Mouse (Mus musculus) lung, embryonic 15.5 days (tissue): ENCODE results near the gene Apela. TPM values are rescaled to one million over a fixed set of nuclear protein-coding genes. Genes with fewer than 3 reads are reported as not detected.
"Not testable (repeated sequence)": the region's sequence is repeated elsewhere in the genome, so short reads cannot be mapped to it uniquely, and the experiment has no call there.

ENCODE experiments used
- ATAC-seq: fragments of 200-750 bp; cut with Nextera tagmentation; 2 replicates; pipeline ENCODE4 v1.8.0; 2017; ENCODE audit warnings: moderate number of reproducible peaks, borderline replicate concordance; ENCODE audit not compliant: low FRiP score, low TSS enrichment; ENCODE audit errors: extremely low read depth
- H3K27ac ChIP-seq: fragments of 300-500 bp; sonication (generic); 2 replicates; pipeline ENCODE4 v1.5.1; 2015; ENCODE audit warnings: moderate library complexity, mild to moderate bottlenecking, inconsistent platforms
- H3K27me3 ChIP-seq: fragments of 300-500 bp; sonication (generic); 2 replicates; pipeline ENCODE4 v1.6.1; 2015; ENCODE audit warnings: inconsistent platforms
- H3K36me3 ChIP-seq: fragments of 300-500 bp; sonication (generic); 2 replicates; pipeline ENCODE4 v1.6.1; 2015; ENCODE audit warnings: inconsistent platforms
- H3K4me1 ChIP-seq: fragments of 300-500 bp; sonication (generic); 2 replicates; pipeline ENCODE4 v1.6.1; 2015; ENCODE audit warnings: inconsistent platforms
- H3K4me2 ChIP-seq: fragments of 300-500 bp; sonication (generic); 2 replicates; pipeline ENCODE4 v1.6.1; 2015; ENCODE audit warnings: inconsistent platforms, mild to moderate bottlenecking, moderate library complexity
- H3K4me3 ChIP-seq: fragments of 300-500 bp; sonication (generic); 2 replicates; pipeline ENCODE4 v1.5.1; 2015; ENCODE audit warnings: mild to moderate bottlenecking, inconsistent platforms
- H3K9ac ChIP-seq: fragments of 300-500 bp; sonication (generic); 2 replicates; pipeline ENCODE4 v1.6.1; 2015; ENCODE audit warnings: inconsistent platforms
- H3K9me3 ChIP-seq: fragments of 300-500 bp; sonication (generic); 2 replicates; pipeline ENCODE4 v1.6.1; 2016; ENCODE audit warnings: inconsistent platforms
- WGBS: fragments of 180-500 bp; shearing (Covaris S2); methylation state at CpG from one replicate; pipeline ENCODE4 v1.1.7; 2015; 5-methylcytosine and 5-hydroxymethylcytosine counted together
- polyA plus RNA-seq: library from polyadenylated mRNA; unstranded; fragments of >200 nt; fragmentation: Nextera tagmentation; extraction: Ambion mirVana; gene quantifications from 2 replicates; pipeline ENCODE4 v1.2.1, GENCODE M21; 2015

The Apela gene
- polyA plus RNA-seq, 1 experiment from 2014 or later = 0.90 TPM

DNA sequence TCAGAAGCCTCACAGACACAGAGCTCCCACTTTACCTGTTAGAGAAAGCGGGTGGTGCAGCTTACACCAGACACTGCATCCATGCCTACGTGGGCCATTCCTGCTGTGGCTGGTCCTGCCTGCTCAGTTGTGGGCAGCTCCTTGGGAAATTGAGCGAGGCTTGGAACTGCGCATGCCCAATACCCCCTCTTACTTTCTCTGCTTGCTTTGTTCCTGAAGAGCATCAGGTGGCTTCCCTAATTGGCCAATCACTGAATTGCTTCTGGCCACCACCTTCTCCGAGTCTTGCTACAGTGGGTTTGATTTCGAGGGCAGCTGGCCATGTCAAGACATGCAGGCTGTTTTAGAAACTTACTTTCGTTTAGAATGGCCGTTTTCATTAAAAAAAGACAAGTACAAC is 18.7 kb downstream of the Apela start, which contains the start of the genes Trim61 and Trim60:
Trim61 (minus strand) TSS at position 101 of the 400 bp plus-strand sequence.
Trim60 (minus strand) TSS at position 162 of the 400 bp plus-strand sequence.
- Histone ChIP-seq H3K4me1 (no peaks in the 10 kb centered on the region), H3K27ac (no peak within 1 kb of the TSS), H3K27me3 (no peaks in the 10 kb centered on the region), H3K4me2 (no peak within 1 kb of the TSS), H3K4me3 (no peak within 1 kb of the TSS), H3K9ac (no peak within 1 kb of the TSS), H3K36me3 (no peaks in the 10 kb centered on the region), H3K9me3 (no peaks in the 10 kb centered on the region)
- WGBS = 86% methylated on average over 8 of the region's 8 CpGs
- no peak for ATAC-seq

DNA sequence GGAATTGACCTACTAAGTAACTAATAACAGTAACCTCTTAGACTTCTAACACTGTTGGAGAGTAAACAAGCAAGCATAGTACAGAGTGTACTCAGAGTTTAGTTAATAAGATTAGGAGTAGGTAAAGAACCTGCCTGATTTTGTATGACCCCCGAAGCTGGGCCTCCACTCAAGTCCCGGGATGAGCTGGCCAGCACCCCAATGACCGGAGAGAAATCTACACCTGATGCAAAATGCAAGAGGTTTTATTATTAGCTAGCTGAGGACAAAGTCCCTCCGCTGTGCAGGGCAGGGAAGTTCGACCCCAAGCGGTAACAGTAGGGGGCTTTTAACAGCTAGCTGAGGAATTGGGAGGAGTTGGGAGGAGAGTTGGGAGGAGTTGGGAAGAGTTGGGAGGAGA is 29.5 kb downstream of the Apela start:
- WGBS = 76% methylated on average over 6 of the region's 6 CpGs
- H3K4me3 ChIP-seq, H3K9ac ChIP-seq: not testable (repeated sequence)

DNA sequence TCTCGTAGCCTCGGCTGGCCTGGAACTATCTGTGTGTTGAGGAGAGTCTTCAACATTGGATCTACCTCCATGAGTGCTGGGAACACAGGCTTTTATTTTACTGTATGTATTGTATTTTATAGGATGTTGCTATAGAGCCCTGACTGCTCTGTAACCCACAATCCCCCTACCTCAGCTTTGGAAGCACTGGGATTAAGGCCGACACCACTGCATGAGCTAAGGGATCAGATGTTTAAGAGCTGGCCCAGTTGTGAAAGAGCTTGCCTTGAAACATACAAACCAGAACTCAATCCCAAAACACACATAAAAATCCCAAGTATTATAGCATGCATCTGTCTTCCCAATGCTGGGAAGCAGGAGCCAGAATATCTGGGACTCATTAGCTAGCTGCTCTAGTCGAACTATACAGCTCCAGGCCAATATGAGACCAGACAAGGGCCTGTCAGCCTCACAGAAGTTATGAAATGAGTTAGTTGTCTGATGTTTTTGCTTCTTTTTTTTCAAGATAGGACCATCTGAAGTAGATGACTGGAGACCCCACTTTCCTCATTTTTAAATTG is 38.2 kb downstream of the Apela start:
- Histone ChIP-seq H3K27me3 (no peaks in the 10 kb centered on the region), H3K9ac (no peak overlapping the region), H3K4me1 (no peaks in the 10 kb centered on the region), H3K27ac (no peak overlapping the region), H3K36me3 (no peaks in the 10 kb centered on the region), H3K4me3 (no peak overlapping the region), H3K4me2 (no peak overlapping the region), H3K9me3 (no peaks in the 10 kb centered on the region)
- 84% methylated on average over 4 of the region's 4 CpGs for WGBS
- ATAC-seq = no peak

More for the DNA sequence above, 29.5 kb downstream of the Apela start:
- not testable (repeated sequence) for H3K27ac ChIP-seq, H3K9me3 ChIP-seq, ATAC-seq, H3K27me3 ChIP-seq, H3K36me3 ChIP-seq, H3K4me2 ChIP-seq, H3K4me1 ChIP-seq

DNA sequence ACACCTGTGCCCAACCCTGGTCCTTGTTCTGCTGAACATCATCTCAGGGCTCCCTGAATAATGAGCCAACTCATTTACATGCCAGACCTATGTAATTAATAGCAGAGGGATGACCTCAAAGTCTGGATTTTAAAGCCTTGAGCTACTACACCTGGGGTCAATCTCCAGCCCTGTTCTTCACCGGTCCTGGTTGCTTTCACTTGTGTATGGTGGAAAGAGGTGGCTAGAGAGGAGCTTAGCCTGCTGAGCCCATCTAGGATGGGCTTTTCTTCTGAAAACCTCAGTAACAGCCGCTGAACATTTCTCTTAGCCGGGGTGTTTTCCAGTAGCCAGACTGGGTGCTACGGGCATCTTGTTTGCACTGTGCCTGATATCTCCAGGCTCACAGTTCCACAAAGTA is 49.4 kb downstream of the Apela start, which contains the start of gene Trim75:
Trim75 (minus strand) TSS at position 101 of the 400 bp plus-strand sequence.
- ATAC-seq = no peak
- Histone ChIP-seq H3K9me3 (no peaks in the 10 kb centered on the region), H3K27ac (no peak within 1 kb of the TSS), H3K9ac (no peak within 1 kb of the TSS), H3K4me3 (no peak within 1 kb of the TSS), H3K27me3 (no peaks in the 10 kb centered on the region), H3K36me3 (no peaks in the 10 kb centered on the region), H3K4me1 (no peaks in the 10 kb centered on the region), H3K4me2 (no peak within 1 kb of the TSS)
- WGBS = 82% methylated on average over 4 of the region's 4 CpGs

DNA sequence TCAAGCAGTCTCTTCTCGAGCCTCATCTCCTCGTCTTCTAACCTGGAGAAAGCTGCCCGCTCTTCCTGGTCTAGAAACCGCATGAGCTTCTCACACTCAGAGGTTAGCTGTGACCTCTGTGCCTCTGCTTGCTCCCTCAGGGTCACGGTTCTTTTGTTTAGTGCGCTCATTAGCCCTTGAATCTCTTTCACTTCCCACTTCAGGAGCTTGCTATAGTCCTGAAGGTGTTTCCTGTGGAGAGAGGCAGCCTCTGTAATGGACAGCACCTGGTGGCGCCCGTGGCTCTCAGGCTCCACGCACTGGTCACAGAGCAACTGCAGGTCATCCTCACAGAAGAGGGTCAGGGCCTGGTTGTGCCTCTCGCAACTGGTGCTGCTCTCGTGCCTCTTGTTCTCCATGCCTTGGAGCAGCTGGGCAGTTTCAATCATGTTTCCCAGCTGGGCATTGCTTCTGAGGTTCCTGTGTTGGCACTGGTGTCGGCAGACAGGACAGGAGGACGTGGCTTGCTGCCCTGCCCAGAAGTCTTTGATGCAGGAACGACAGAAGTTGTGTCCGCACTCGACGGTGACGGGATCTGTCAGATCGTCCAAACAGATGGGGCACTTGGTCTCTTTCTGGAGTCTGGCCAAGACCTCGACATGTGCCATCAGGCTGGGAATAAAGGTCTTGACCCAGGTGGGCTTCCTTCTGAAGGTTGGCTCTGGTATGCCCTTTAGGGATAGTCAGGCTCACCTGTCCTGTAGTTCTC is 53.8 kb downstream of the Apela start:
- no peak overlapping the region for H3K4me3 ChIP-seq
- no peaks in the 10 kb centered on the region for H3K36me3 ChIP-seq
- H3K27me3 ChIP-seq = no peaks in the 10 kb centered on the region
- H3K4me2 ChIP-seq = no peak overlapping the region
- H3K9me3 ChIP-seq = no peaks in the 10 kb centered on the region
- H3K27ac ChIP-seq = no peak overlapping the region
- H3K4me1 ChIP-seq = no peaks in the 10 kb centered on the region
- no peak overlapping the region for H3K9ac ChIP-seq
- 55% methylated on average over 20 of the region's 20 CpGs for WGBS
- no peak for ATAC-seq

Other genes with a start within 250 kb of the Apela start
- 15.4 and 16.0 TPM in 2 replicates for gene Klhl2, start 187.3 kb downstream of the Apela start, polyA plus RNA-seq
- 27.2 and 27.6 TPM in 2 replicates for gene Tmem192, start 90.2 kb downstream of the Apela start, polyA plus RNA-seq
- not detected in 2 replicates for gene Trim75, start 49.5 kb downstream of the Apela start, polyA plus RNA-seq
- gene Trim61, start 18.8 kb downstream of the Apela start, polyA plus RNA-seq = not detected in 2 replicates
- gene Trim60, start 18.8 kb downstream of the Apela start, polyA plus RNA-seq = not detected in 2 replicates
- not detected in 2 replicates for gene Gm10663, start 37.7 kb upstream of the Apela start, polyA plus RNA-seq
- 2.6 and 3.0 TPM in 2 replicates for gene BC030870, start 92.2 kb upstream of the Apela start, polyA plus RNA-seq